Mouse (Mus musculus) pancreas, adult 10 weeks (tissue): ENCODE measurements around the gene Asb17. TPM values are rescaled to one million over a fixed set of nuclear protein-coding genes. Genes with fewer than 3 reads are reported as not detected.

ENCODE experiments used
- polyA plus RNA-seq: library from polyadenylated mRNA; stranded (reverse); fragments of 350-450 nt; fragmentation: Illumina TruSeq; extraction: RNeasy Lipid Tissue Mini Kit (QIAGEN cat#74804); gene quantifications from one replicate; pipeline ENCODE4 v1.2.3, GENCODE M21; 2015; ENCODE audit warnings: low read depth, low replicate concordance; ENCODE audit not compliant: insufficient read depth

Gene Asb17
- polyA plus RNA-seq: not detected

GRCm38 (mm10) chr3:153844030-153844429 is at the start of gene Asb17:
Gene Asb17, plus strand, starts transcription at chr3:153844209.

Other genes starting within 250 kb of the Asb17 start
- gene St6galnac3, start 119.0 kb upstream of the Asb17 start, polyA plus RNA-seq: 1.3 TPM
- gene Msh4, start 61.9 kb downstream of the Asb17 start, polyA plus RNA-seq: not detected
- gene Rabggtb, start 68.8 kb downstream of the Asb17 start, polyA plus RNA-seq: 27.1 TPM
- 19.4 TPM for gene Acadm, start 100.4 kb downstream of the Asb17 start, polyA plus RNA-seq
- not detected for gene Slc44a5, start 129.2 kb downstream of the Asb17 start, polyA plus RNA-seq